23 mouse cellular contexts compared by ENCODE assay signal in genomic region chr15:12334381-12334780, GRCm38 (mm10). TPM values are rescaled to one million over a fixed set of nuclear protein-coding genes. Genes with fewer than 3 reads are reported as not detected.
A peak's percentile ranks its signal among the peaks of the same experiment; 100 is the strongest.
DNase-seq lines count a peak whose midpoint lies in the region; ATAC-seq and TF ChIP-seq lines count a peak whose summit lies in the region.
"Had no signal": no experiment of that assay in that cellular context is flagged by ENCODE, and none has a peak within 500 bp of the region (broad histone marks: within the 10 kb centered on the region; RNA-seq: fewer than 3 reads in every experiment).

No protein-coding gene starts in this region.

- H3K9ac ChIP-seq in liver, adult 2 months (ENCODE audit: low read depth, low read length) = no peak overlapping the region
- H3K9ac ChIP-seq: embryonic facial prominence, embryonic 13.5 days; forebrain, embryonic 12.5 days; heart, embryonic 15.5 days; hindbrain, embryonic 15.5 days had no signal

- no peak for DNase-seq in cerebellum, postnatal 14 days
- peak; percentile 57 for DNase-seq in liver, adult 2 months (ENCODE audit: extremely low read depth, low read depth, low spot score)
- DNase-seq in liver = no peak
- DNase-seq in skeletal muscle tissue, adult 2 months (ENCODE audit: low read depth, low spot score) = peak; percentile 80
- DNase-seq in left cerebral cortex, postnatal 25 days (ENCODE audit: low spot score in 2 of 2) = no peak
- DNase-seq: cerebellum, adult 11-12 months; cerebellum, adult 9-10 months; cerebellum, postnatal 36 days; heart, adult 2 months had no signal

- H3K79me2 ChIP-seq in liver, adult 2 months (ENCODE audit: control insufficient read depth, insufficient read depth, low read length) = peaks cover 32% of the 10 kb centered on the region

- H3K36me3 ChIP-seq in liver, adult 2 months (ENCODE audit: control insufficient read depth, insufficient read depth, low read length) = no peaks in the 10 kb centered on the region
- H3K36me3 ChIP-seq: embryonic facial prominence, embryonic 13.5 days; forebrain, embryonic 12.5 days; heart, embryonic 15.5 days; hindbrain, embryonic 15.5 days had no signal

- H3K4me1 ChIP-seq in liver, adult 2 months (ENCODE audit: control insufficient read depth, insufficient read depth, low read length) = peaks cover 22% of the 10 kb centered on the region
- H3K4me1 ChIP-seq in brown adipose tissue, adult 24 weeks (ENCODE audit: control insufficient read depth, insufficient read depth, insufficient read length, low read length) = peaks cover 18% of the 10 kb centered on the region
- H3K4me1 ChIP-seq: hindbrain, embryonic 15.5 days had no signal

- peak; percentile 43; the same call in 1 of the 2 replicates for ATAC-seq in cerebellum, adult (ENCODE audit: insufficient number of reproducible peaks, low FRiP score, low TSS enrichment)
- ATAC-seq: activated CD4-positive, CD25-positive, alpha-beta regulatory T cell, adult 4 months; forebrain, embryonic 16.5 days; inflammation-experienced regulatory T-cells, adult 6 months; Patski had no signal

- H3K27me3 ChIP-seq in liver, adult 2 months (ENCODE audit: control insufficient read depth, insufficient read depth, low read length) = no peaks in the 10 kb centered on the region
- H3K27me3 ChIP-seq: CH12.LX; embryonic facial prominence, embryonic 13.5 days; forebrain, embryonic 12.5 days; heart, embryonic 15.5 days; hindbrain, embryonic 15.5 days; Patski had no signal

- H3K27ac ChIP-seq in liver, adult 2 months (replicated peaks; ENCODE audit: insufficient read depth, low read depth, low read length) = no peak overlapping the region
- H3K27ac ChIP-seq in brown adipose tissue, adult 24 weeks (replicated peaks; ENCODE audit: low read depth, low read length) = 0 out of 2 replicates have a peak overlapping the region, but pooled peaks have one; percentile 19
- H3K27ac ChIP-seq: embryonic facial prominence, embryonic 13.5 days; forebrain, embryonic 12.5 days; heart, adult 2 months; heart, embryonic 15.5 days; hindbrain, embryonic 15.5 days had no signal

- 81% methylated on average over 4 of the region's 4 CpGs for WGBS in liver, adult 2 months

- H3K4me3 ChIP-seq in liver, adult 2 months (ENCODE audit: insufficient read depth, low read depth, low read length) = no peak overlapping the region
- no peak overlapping the region for H3K4me3 ChIP-seq in brown adipose tissue, adult 24 weeks (ENCODE audit: insufficient read depth, low read depth, low read length)
- H3K4me3 ChIP-seq: embryonic facial prominence, embryonic 13.5 days; forebrain, embryonic 12.5 days; heart, adult 2 months; heart, embryonic 15.5 days; hindbrain, embryonic 15.5 days had no signal

- TF ChIP-seq CTCF in liver, adult 2 months (IDR thresholded peaks at IDR 0.05; ENCODE audit: low read depth, low read length) = no peak

- intact Hi-C loops in left cerebral cortex, postnatal 25 days (cut with DNase I) = no loop called here

- no peak for TF ChIP-seq POLR2A in liver, adult 2 months (IDR thresholded peaks at IDR 0.05; ENCODE audit: extremely low read depth, insufficient read depth, low read length)

RNA-seq across cellular contexts. Expression of gene 1810049J17Rik, which starts 12.7 kb away (rescaled TPM):
- not detected in 2 replicates for total RNA-seq in liver, adult 2 months (2014; rRNA removed)
- not detected in 2 replicates for polyA plus RNA-seq in liver, adult 2 months (2012; rRNA removed)
- 3.1 TPM in 1 of 2 replicates, not detected in the other for polyA plus RNA-seq in brown adipose tissue, adult 24 weeks (2012; ENCODE audit: insufficient read depth, insufficient read length, missing spikeins)
- 1 to 10 TPM; 2.0 to 2.4 TPM for total RNA-seq in left cerebral cortex, postnatal 25 days (2021)
- total RNA-seq: heart, adult 2 months had no signal
- polyA plus RNA-seq: activated CD4-positive, CD25-positive, alpha-beta regulatory T cell, adult 4 months; embryonic facial prominence, embryonic 13.5 days; forebrain, embryonic 12.5 days; forebrain, embryonic 16.5 days; frontal cortex, adult 2 months; heart, adult 2 months; heart, embryonic 11.5 days; heart, embryonic 15.5 days; hindbrain, embryonic 11.5 days; inflammation-experienced regulatory T-cells, adult 6 months had no signal

RNA-seq across cellular contexts. Expression of gene Golph3, which starts 13.1 kb away (rescaled TPM):
- total RNA-seq in liver, adult 2 months (2014; rRNA removed) = 49.8 and 54.6 TPM in 2 replicates
- 48.0 and 52.4 TPM in 2 replicates for polyA plus RNA-seq in liver, adult 2 months (2012; rRNA removed)
- polyA plus RNA-seq in brown adipose tissue, adult 24 weeks (2012; ENCODE audit: insufficient read depth, insufficient read length, missing spikeins) = 81.3 and 89.4 TPM in 2 replicates
- total RNA-seq in left cerebral cortex, postnatal 25 days (2021) = 100 to 1,000 TPM; 104 TPM

Comparison
In these comparisons a context has a peak if more than half of its experiments do, and no peak if none do; other contexts are left out.
1. DNase-seq: peak in liver, adult 2 months (single experiment) and skeletal muscle tissue, adult 2 months (single experiment); none in cerebellum, postnatal 14 days (0 of 2), liver (single experiment) and left cerebral cortex, postnatal 25 days (0 of 2).